Mouse (Mus musculus) layer of hippocampus, postnatal 14 days (tissue): Measurements from ENCODE around the gene Senp7. TPM values are rescaled to one million over a fixed set of nuclear protein-coding genes. Genes with fewer than 3 reads are reported as not detected.
"Not testable (repeated sequence)": the region's sequence is repeated elsewhere in the genome, so short reads cannot be mapped to it uniquely, and the experiment has no call there.

Experiments used
- DNase-seq, 2 experiments: peaks; one replicate each; pipeline ENCODE4 v3.0.0; 2021 to 2022; ENCODE audit warnings: low spot score in 2 of 2, mixed read lengths in 1 of 2
- total RNA-seq, 2 experiments: library from RNA; stranded (reverse); gene quantifications; 2 replicates each; pipeline ENCODE4 v1.2.3; 2021

The Senp7 gene
- total RNA-seq, 2 experiments from 2014 or later = 45.1 to 48.2 TPM

DNA sequence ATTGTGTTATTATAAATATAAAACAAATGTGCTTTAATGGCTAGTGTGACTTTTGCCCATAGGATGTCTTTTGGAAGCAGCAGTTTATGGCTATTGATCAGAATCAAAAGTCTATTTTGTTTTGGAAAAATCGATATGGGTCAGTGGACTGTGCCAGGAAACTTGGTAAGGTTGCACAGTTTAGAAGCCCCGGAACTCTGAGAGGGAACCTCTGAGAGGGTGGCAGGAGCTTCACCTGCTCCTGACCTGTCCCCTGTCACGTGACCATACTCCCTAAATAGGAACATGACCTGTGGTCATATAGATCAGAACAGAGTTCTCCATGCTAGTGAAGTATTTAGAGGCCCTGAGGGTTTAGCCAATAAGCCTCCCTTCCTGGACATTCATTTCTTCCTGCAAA is 75.9 kb downstream of the Senp7 start:
- no peak for DNase-seq

- DNase-seq = peak in 1 of 2 experiments; percentile 32
Measured at GRCm38 (mm10) chr16:56131666-56132065, 83.5 kb downstream of the Senp7 start.

- DNase-seq = peak in 1 of 2 experiments; percentile 16
Measured at GRCm38 (mm10) chr16:56134149-56134548, 86.0 kb downstream of the Senp7 start.

DNA sequence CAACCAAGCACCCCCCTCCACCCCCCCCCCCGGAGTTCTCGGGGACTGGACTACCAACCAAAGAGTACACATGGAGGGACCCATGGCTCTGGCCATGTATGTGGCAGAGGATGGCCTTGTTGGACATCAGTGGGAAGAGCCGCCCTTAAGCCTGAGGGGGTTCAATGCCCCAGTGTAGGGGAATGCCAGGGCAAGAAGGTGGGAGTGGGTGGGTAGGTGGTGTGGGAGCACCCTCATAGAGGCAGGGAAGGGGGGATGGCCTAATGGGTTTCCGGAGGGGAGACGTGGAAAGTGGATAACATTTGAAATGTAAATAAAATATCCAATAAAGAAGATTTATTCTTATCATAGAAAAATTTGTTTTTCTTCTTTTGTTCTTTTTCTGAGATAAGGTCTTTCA is 89.5 kb downstream of the Senp7 start:
- not testable (repeated sequence) for DNase-seq

- no peak for DNase-seq
Measured at GRCm38 (mm10) chr16:56139921-56140320, 91.8 kb downstream of the Senp7 start.

GRCm38 (mm10) chr16:56144876-56145555 is 96.9 kb downstream of the Senp7 start:
- DNase-seq = peak in 1 of 2 experiments; percentile 28

- DNase-seq = no peak
Measured at GRCm38 (mm10) chr16:56147679-56148078, 99.5 kb downstream of the Senp7 start.

DNA sequence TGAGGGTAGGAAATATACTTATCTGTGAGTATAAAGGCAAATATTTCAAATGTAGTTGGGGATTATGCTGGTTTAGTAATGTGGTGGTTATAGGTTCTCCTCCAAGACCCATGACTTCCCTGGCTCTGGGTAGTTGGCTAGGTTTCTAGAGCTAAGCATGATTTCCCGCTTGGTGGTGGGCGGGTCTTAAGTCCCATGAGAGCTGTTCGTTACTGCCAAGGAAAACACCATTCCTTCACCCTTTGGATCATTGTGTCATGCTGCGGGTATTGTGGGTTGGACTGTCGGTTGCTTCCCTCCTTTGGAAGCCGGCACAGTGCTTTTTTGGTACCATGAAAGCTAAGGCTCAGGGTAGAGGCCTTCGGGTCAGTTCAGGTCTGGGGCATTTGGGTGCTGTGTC is 115.3 kb downstream of the Senp7 start:
- DNase-seq = no peak

DNA sequence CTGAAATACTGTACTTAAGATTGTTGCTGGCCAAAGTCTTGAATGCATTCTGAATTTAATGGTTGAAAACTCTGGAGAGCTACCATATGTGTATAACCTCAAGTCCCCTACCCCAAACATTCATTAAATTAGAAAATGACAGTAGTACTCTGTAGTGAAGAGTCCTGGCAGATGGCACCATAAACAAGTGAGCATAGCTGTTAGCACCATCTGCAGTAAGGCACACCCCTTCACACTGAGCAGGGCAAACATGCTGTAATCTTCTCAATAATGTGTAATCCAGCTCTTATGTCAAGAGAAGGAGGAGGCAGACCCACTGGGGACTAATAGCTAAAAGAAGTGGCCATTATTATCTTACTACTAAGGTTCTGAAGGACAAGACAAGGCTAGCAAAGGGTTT is 122.1 kb downstream of the Senp7 start:
- peak; percentile 24 to 69 for DNase-seq

GRCm38 (mm10) chr16:56175867-56176581 is 127.9 kb downstream of the Senp7 start:
- DNase-seq = no peak

GRCm38 (mm10) chr16:56186863-56187262 is 138.7 kb downstream of the Senp7 start:
- no peak for DNase-seq

DNA sequence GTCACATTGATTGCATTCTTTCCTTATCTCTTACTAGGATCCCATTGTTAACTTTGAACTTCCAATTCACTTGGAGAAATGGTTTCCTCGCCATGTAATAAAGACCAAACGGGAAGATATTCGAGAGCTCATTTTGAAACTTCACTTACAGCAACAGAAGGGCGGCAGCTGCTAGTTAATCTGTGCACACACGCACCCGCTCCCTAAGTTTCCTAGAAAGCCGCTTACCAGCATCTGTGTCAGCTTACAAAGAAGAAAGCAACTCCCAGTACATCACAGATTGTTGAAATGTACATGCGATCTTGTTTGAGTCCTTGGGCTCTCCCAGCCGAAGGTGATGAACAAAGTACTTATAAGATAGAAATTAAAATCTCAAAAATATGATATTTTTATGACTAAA is 140.1 kb downstream of the Senp7 start:
- DNase-seq = peak; percentile 41 to 71

DNA sequence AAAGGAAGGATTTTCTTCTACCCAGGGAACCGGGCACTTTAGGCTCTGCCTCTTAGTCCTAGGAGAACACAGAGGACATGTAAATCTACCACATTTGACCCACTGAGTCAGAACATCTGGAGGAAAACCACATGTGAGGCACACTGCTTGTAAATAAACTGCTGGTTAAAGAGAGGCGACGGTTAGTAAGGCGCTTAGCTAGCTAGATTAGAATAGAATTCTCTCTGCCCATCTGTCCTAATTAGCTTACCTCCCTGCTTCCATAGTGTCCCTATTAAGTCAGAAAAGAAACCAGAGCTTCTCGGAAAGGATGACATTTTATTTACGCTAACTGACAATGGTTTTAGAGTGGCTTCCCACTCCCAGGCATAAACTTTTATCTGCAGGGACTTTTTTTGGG is 155.9 kb downstream of the Senp7 start, which contains the start of gene Impg2:
TSS of gene Impg2 (plus strand) at position 263 of the 400 bp plus-strand sequence.
- no peak for DNase-seq

DNA sequence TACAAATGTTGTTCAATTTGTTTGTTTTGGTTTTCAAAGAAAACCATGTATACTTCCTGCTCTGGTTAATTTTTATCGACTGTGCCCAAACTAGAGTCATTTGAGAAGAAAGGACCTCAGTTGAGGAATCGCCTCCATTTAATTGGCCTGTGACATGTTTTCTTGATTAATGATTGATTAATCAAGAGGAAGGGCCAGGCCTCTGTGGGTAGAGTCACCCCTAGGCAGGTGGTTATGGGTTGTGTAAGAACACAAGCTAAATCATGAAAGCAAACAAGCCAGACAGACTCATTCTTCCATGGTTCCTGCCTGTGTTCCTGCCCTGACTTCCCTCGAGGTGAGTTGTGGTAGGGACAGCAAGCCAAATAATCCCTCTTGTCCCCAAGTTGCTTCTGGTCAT is 164.6 kb downstream of the Senp7 start:
- no peak for DNase-seq

- no peak for DNase-seq
Measured at GRCm38 (mm10) chr16:56227686-56228085, 179.5 kb downstream of the Senp7 start.

DNA sequence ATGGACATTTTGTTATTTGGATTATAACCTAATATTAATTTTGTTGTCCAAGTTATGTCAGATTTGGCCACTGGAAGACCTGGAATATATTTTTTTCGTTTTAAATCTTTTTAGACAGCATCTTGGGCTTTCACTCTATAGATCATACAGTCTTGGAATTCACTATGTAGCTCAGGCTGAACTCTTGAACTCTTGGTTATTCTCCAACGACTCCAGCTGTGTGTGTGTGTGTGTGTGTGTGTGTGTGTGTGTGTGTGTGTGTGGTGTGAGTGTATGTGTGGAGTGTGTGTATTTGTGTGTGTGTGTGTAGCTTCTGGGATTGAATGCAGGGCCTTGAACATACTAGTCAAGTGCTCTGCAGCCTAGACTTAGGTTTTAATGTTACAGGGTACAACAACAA is 181.3 kb downstream of the Senp7 start:
- no peak for DNase-seq

DNA sequence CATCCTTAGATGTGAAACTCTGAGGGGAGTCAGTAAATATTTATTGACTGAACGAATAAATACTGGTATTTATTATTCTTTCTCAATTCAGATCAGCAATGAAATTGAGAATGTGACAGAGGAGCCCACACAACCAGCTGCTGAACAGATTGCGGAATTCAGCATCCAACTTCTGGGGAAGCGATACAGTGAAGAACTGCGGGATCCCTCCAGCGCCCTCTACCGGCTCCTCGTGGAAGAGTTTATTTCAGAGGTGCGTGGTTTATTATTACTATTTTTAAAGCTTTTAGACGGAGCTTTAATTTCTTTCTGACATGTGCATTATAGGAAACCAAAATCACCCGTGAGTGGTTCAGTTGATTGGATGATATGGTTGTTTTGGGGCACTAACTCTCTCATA is 183.2 kb downstream of the Senp7 start:
- DNase-seq = peak; percentile 58 to 79

DNA sequence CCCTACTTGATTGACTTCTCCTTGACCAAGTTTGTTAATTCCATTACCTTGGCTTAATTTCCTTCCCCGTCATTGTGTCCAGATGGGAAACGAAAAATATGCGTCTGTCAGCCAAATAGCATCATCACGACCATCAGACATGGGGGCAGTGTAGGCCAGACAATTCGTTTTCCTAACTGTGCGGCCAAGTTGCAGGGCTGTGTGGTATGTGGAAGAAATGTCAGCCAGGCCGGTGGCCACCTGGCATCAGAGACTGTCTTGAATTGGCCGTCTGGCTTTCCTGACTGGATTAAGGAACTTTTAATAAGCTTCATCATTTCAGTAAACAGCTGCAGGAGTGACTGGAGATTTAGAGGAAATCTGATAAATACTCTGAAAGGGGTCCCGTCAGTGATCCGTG is 184.6 kb downstream of the Senp7 start:
- peak; percentile 6 to 20 for DNase-seq
